Mouse (Mus musculus): ENCODE results near the gene Apon.
"Not testable (repeated sequence)": the region's sequence is repeated elsewhere in the genome, so short reads cannot be mapped to it uniquely, and the experiment has no call there.

Gene Apon

GRCm38 (mm10) chr10:128272819-128273439 lies 19.0 kb downstream of the Apon start:
- DNase-seq (ENCODE audit: low read depth, low spot score) = not testable (repeated sequence)

DNA sequence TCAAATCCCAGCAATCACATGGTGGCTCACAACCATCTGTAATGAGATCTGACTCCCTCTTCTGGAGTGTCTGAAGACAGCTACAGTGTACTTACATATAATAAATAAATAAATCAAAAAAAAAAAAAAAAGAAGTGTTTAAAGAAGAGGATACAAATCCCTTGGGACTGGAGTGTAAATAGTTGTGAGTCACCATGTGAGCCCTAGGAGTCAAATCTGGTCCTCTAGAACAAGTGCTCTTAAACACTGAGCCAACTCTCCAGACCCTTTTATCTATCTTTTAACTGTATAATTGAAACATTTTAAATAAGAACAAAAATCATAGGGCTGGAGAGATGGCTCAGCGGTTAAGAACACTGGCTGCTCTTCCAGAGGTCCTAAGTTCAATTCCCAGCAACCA lies 21.5 kb downstream of the Apon start:
- not testable (repeated sequence) for DNase-seq (ENCODE audit: low read depth, low spot score)

GRCm38 (mm10) chr10:128278158-128278557 lies 24.3 kb downstream of the Apon start:
- DNase-seq (ENCODE audit: low read depth, low spot score) = no peak

DNA sequence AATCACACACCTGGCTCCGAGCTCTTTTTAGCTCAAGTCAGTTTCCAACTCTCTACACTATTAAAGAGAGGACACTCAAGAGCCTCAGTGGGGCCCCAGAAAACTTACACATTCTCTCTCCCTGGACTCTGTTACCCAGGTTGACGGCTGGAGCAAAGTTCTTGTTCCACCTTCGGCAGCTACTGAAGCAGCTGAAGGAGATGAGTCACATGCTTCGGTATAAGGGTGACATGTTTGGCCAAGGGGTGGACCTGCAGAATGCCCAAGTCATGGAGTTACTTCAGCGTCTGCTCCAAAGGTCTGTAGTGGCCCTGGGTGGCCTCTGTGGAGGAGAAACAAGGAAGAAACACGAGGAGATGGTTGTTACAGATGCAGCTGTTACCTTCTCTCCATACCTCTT lies 27.0 kb downstream of the Apon start:
- DNase-seq (ENCODE audit: low read depth, low spot score) = no peak

- DNase-seq (ENCODE audit: low read depth, low spot score) = peak; percentile 32
Observed at GRCm38 (mm10) chr10:128281682-128282081, 27.8 kb downstream of the Apon start.

- no peak for DNase-seq (ENCODE audit: low read depth, low spot score)
Observed at GRCm38 (mm10) chr10:128282886-128283450, 29.1 kb downstream of the Apon start.

GRCm38 (mm10) chr10:128283604-128284579 lies 30.0 kb downstream of the Apon start:
- DNase-seq (ENCODE audit: low read depth, low spot score) = peak; percentile 91

GRCm38 (mm10) chr10:128290594-128290993 lies 36.7 kb downstream of the Apon start:
- DNase-seq (ENCODE audit: low read depth, low spot score) = not testable (repeated sequence)

- DNase-seq (ENCODE audit: low read depth, low spot score) = no peak
Observed at GRCm38 (mm10) chr10:128296370-128297090, 42.6 kb downstream of the Apon start.

DNA sequence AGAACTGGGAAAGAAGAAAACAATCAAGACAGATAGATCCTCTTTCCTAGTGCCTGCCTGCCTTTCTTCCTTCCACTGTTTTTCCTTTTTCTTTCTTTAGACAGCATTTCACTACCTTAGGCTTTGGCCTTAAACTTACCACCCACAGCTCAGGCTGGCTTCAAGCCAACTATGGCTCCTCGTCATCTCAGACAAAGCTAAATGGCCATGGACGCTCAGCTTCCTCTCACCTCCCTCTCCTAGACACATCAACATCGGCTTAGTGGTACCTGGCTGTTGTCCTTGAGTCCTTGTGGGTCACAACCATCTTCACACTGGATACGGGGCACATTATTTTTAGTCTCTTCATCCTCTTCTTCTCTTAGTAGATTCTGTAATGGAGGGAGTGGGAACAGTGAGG lies 43.3 kb downstream of the Apon start:
- no peak for DNase-seq (ENCODE audit: low read depth, low spot score)

DNA sequence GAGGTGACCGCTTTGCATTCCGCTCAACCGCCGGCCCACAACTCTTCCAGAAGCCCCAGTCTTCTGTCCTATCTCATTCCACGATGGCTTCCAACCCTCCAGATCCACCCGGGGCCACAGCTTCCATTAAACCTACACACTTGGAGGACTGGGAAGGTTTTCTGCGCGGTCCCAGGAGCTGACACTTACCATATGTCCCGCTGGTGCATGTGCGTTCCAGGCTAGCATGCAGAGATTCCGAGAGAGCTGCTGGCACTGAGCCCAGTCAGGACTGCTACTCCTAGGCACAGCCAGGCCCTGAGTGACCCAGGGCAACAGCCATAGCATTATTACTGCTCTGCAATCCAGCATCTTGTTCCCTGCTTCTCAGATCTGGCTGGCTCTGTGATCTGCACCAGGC lies 43.7 kb downstream of the Apon start:
- DNase-seq (ENCODE audit: low read depth, low spot score) = no peak

- no peak for DNase-seq (ENCODE audit: low read depth, low spot score)
Observed at GRCm38 (mm10) chr10:128298243-128298642, 44.3 kb downstream of the Apon start.

- DNase-seq (ENCODE audit: low read depth, low spot score) = no peak
Observed at GRCm38 (mm10) chr10:128298702-128299171, 44.8 kb downstream of the Apon start, which contains the start of gene Il23a. TSS of gene Il23a (minus strand) at chr10:128298752.

DNA sequence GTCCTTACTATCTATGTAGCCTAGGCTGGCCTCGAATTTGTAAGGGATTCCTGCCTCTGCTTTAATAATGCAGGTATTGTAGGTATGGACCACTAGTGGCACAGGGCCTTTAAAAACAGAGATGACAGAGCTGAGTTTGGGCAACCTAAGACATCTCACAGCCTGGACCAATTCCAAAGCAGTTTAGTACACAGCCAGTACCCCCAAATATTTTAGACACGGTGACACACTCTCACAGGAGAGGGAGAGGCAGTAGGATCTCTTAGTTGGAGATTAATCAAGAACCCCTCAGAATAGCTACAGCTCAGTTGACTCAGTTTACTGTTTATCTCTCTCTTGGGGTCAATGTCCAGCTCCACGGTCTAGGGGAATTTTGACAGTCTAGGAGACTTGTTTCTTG lies 48.5 kb downstream of the Apon start:
- DNase-seq (ENCODE audit: low read depth, low spot score) = no peak

- no peak for DNase-seq (ENCODE audit: low read depth, low spot score)
Observed at GRCm38 (mm10) chr10:128302785-128303125, 48.9 kb downstream of the Apon start.

GRCm38 (mm10) chr10:128303126-128304021 lies 49.5 kb downstream of the Apon start, which contains the start of gene Pan2:
TSS of gene Pan2 (plus strand) at chr10:128303335.
- DNase-seq (ENCODE audit: low read depth, low spot score) = peak; percentile 100

Measured in R1 (cell line).